Mouse (Mus musculus): ENCODE results near the gene Scaf4.
"Not testable (repeated sequence)": the region's sequence is repeated elsewhere in the genome, so short reads cannot be mapped to it uniquely, and the experiment has no call there.

Gene Scaf4

GRCm38 (mm10) chr16:90291675-90292074 is 7.4 kb upstream of the Scaf4 start:
- no peak for DNase-seq (ENCODE audit: low spot score)

- DNase-seq (ENCODE audit: low spot score) = no peak
Measured at GRCm38 (mm10) chr16:90290962-90291361, 6.7 kb upstream of the Scaf4 start.

- no peak for DNase-seq (ENCODE audit: low spot score)
Measured at GRCm38 (mm10) chr16:90284916-90285315, 613 bp upstream of the Scaf4 start.

- peak; percentile 56 for DNase-seq (ENCODE audit: low spot score)
Measured at GRCm38 (mm10) chr16:90283266-90283904, 918 bp downstream of the Scaf4 start.

- DNase-seq (ENCODE audit: low spot score) = no peak
Measured at GRCm38 (mm10) chr16:90282620-90283265, 1.6 kb downstream of the Scaf4 start.

- no peak for DNase-seq (ENCODE audit: low spot score)
Measured at GRCm38 (mm10) chr16:90281406-90281805, 2.9 kb downstream of the Scaf4 start.

- DNase-seq (ENCODE audit: low spot score) = no peak
Measured at GRCm38 (mm10) chr16:90280989-90281388, 3.3 kb downstream of the Scaf4 start.

- no peak for DNase-seq (ENCODE audit: low spot score)
Measured at GRCm38 (mm10) chr16:90280515-90280914, 3.8 kb downstream of the Scaf4 start.

- DNase-seq (ENCODE audit: low spot score) = no peak
Measured at GRCm38 (mm10) chr16:90279058-90279457, 5.2 kb downstream of the Scaf4 start.

- no peak for DNase-seq (ENCODE audit: low spot score)
Measured at GRCm38 (mm10) chr16:90275521-90275920, 8.8 kb downstream of the Scaf4 start.

GRCm38 (mm10) chr16:90266581-90266980 is 17.7 kb downstream of the Scaf4 start:
- DNase-seq (ENCODE audit: low spot score) = no peak

GRCm38 (mm10) chr16:90265106-90265505 is 19.2 kb downstream of the Scaf4 start:
- no peak for DNase-seq (ENCODE audit: low spot score)

GRCm38 (mm10) chr16:90264021-90264420 is 20.3 kb downstream of the Scaf4 start:
- DNase-seq (ENCODE audit: low spot score) = no peak

GRCm38 (mm10) chr16:90261791-90262190 is 22.5 kb downstream of the Scaf4 start:
- DNase-seq (ENCODE audit: low spot score) = no peak

GRCm38 (mm10) chr16:90260097-90260496 is 24.2 kb downstream of the Scaf4 start:
- DNase-seq (ENCODE audit: low spot score) = no peak

- DNase-seq (ENCODE audit: low spot score) = no peak
Measured at GRCm38 (mm10) chr16:90259623-90260022, 24.7 kb downstream of the Scaf4 start.

GRCm38 (mm10) chr16:90258950-90259349 is 25.4 kb downstream of the Scaf4 start:
- DNase-seq (ENCODE audit: low spot score) = no peak

GRCm38 (mm10) chr16:90252521-90252920 is 31.8 kb downstream of the Scaf4 start:
- DNase-seq (ENCODE audit: low spot score) = no peak

GRCm38 (mm10) chr16:90251256-90251655 is 33.0 kb downstream of the Scaf4 start:
- DNase-seq (ENCODE audit: low spot score) = not testable (repeated sequence)

GRCm38 (mm10) chr16:90250099-90250498 is 34.2 kb downstream of the Scaf4 start:
- DNase-seq (ENCODE audit: low spot score) = no peak

GRCm38 (mm10) chr16:90242426-90243304 is 41.6 kb downstream of the Scaf4 start:
- no peak for DNase-seq (ENCODE audit: low spot score)

- DNase-seq (ENCODE audit: low spot score) = no peak
Measured at GRCm38 (mm10) chr16:90241875-90242274, 42.4 kb downstream of the Scaf4 start.

All from embryo, embryonic 10.5 days (tissue).